Mouse (Mus musculus): ENCODE data around the gene Ugdh. TPM values are rescaled to one million over a fixed set of nuclear protein-coding genes. Genes with fewer than 3 reads are reported as not detected.

Gene Ugdh
- polyA plus RNA-seq, 1 experiment from 2014 or later = 40.2 TPM

DNA sequence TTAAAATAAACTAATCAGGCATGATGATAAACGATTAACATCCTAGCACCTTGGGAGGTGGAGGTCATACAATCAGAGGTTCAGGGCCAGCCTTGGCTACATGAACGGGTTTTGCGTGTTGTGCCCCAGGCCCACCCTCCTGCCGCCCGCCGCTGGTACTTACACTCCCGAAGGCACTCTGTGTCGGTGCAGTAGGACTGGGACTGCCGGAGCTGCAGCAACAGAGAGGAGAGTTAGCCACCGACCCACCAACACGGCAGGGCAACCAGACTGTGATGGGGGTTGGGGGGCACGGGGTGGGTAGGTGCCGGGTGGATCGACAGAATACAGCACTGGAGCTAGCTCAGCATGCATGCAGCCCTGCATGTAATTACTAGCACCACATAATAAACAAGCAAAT lies 24.6 kb upstream of the Ugdh start:
- Histone ChIP-seq H3K9me3 (ENCODE audit: control insufficient read depth, low read length) (no peaks in the 10 kb centered on the region), H3K27ac (no peak overlapping the region), H3K4me1 (replicated peaks; ENCODE audit: control insufficient read depth, insufficient read depth, low read length) (no peaks in the 10 kb centered on the region), H3K4me3 (replicated peaks; ENCODE audit: low read length) (no peak overlapping the region), H3K9ac (no peak overlapping the region), H3K27me3 (ENCODE audit: control insufficient read depth, insufficient read depth, low read length) (no peaks in the 10 kb centered on the region), H3K36me3 (replicated peaks; ENCODE audit: control insufficient read depth, insufficient read depth) (peaks cover 23% of the 10 kb centered on the region), H3K4me2 (replicated peaks) (no peak overlapping the region)
- ATAC-seq (ENCODE audit: low FRiP score) (no peak), DNase-seq (ENCODE audit: low spot score) (no peak)
- WGBS = 89% methylated on average over 14 of the region's 14 CpGs

GRCm38 (mm10) chr5:65459454-65459853 lies 23.7 kb upstream of the Ugdh start:
- Histone ChIP-seq H3K27me3 (ENCODE audit: control insufficient read depth, insufficient read depth, low read length) (no peaks in the 10 kb centered on the region), H3K4me1 (replicated peaks; ENCODE audit: control insufficient read depth, insufficient read depth, low read length) (no peaks in the 10 kb centered on the region), H3K4me3 (replicated peaks; ENCODE audit: low read length) (no peak overlapping the region), H3K9ac (no peak overlapping the region), H3K9me3 (ENCODE audit: control insufficient read depth, low read length) (no peaks in the 10 kb centered on the region), H3K36me3 (replicated peaks; ENCODE audit: control insufficient read depth, insufficient read depth) (peaks cover 25% of the 10 kb centered on the region), H3K4me2 (replicated peaks) (no peak overlapping the region), H3K27ac (no peak overlapping the region)
- 91% methylated on average over 3 of the region's 3 CpGs for WGBS
- DNase-seq (ENCODE audit: low spot score) (no peak), ATAC-seq (ENCODE audit: low FRiP score) (no peak)

DNA sequence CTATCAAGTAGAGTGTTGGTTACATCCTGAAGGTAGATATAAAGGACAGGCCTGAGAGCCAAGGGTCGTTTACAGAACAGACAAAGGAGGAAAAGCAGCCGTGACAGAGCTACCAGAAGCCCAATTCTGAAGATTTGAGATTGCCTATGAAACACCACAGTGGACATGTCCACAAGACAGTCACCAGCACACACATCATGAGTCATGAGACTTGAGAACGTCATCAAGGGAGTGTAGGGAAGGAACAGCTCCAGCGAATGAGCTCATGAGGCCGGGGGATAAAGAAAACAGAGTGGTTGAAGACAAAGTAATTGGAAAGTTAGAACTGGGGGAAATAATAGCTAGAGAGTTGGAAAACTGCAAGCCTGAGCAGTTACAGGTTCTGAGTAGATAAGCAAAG lies 22.1 kb upstream of the Ugdh start:
- ATAC-seq (ENCODE audit: low FRiP score) (no peak), DNase-seq (ENCODE audit: low spot score) (no peak)
- no peak overlapping the region for H3K4me3 ChIP-seq (replicated peaks; ENCODE audit: low read length)
- no peak overlapping the region for H3K9ac ChIP-seq
- H3K9me3 ChIP-seq (ENCODE audit: control insufficient read depth, low read length) = no peaks in the 10 kb centered on the region
- peaks cover 27% of the 10 kb centered on the region for H3K36me3 ChIP-seq (replicated peaks; ENCODE audit: control insufficient read depth, insufficient read depth)
- H3K4me1 ChIP-seq (replicated peaks; ENCODE audit: control insufficient read depth, insufficient read depth, low read length) = no peaks in the 10 kb centered on the region
- H3K4me2 ChIP-seq (replicated peaks) = no peak overlapping the region
- 85% methylated on average over 5 of the region's 5 CpGs for WGBS
- no peak overlapping the region for H3K27ac ChIP-seq
- H3K27me3 ChIP-seq (ENCODE audit: control insufficient read depth, insufficient read depth, low read length) = no peaks in the 10 kb centered on the region

- no peak for ATAC-seq (ENCODE audit: low FRiP score)
- H3K4me3 ChIP-seq (replicated peaks; ENCODE audit: low read length) = no peak overlapping the region
- no peak overlapping the region for H3K27ac ChIP-seq
- DNase-seq (ENCODE audit: low spot score) = no peak
- no peaks in the 10 kb centered on the region for H3K9me3 ChIP-seq (ENCODE audit: control insufficient read depth, low read length)
- peaks cover 32% of the 10 kb centered on the region for H3K36me3 ChIP-seq (replicated peaks; ENCODE audit: control insufficient read depth, insufficient read depth)
- H3K4me1 ChIP-seq (replicated peaks; ENCODE audit: control insufficient read depth, insufficient read depth, low read length) = no peaks in the 10 kb centered on the region
- no peaks in the 10 kb centered on the region for H3K27me3 ChIP-seq (ENCODE audit: control insufficient read depth, insufficient read depth, low read length)
- no peak overlapping the region for H3K4me2 ChIP-seq (replicated peaks)
- WGBS = 75% methylated on average over 7 of the region's 7 CpGs
- H3K9ac ChIP-seq = no peak overlapping the region
Observed at GRCm38 (mm10) chr5:65457086-65457827, 21.5 kb upstream of the Ugdh start.

DNA sequence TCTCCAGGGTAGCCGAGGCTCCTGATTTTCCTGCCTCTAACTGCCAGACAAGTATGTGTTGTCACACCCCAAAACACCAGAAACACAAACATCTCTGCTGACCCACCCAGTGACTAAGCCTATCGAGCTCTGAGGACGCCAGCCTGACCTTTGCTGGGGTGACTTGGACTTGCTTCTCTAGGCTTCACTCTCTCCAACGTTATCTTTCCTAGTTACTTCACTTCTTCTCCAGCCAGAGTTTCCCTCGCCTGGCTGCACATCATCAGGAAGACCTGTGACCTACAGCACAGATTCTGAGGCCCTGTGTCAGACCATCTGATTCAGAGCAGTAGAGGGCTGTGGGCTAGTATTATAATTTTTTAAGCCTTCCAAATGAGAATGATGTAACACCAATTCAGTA lies 19.0 kb upstream of the Ugdh start:
- Histone ChIP-seq H3K27ac (no peak overlapping the region), H3K4me3 (replicated peaks; ENCODE audit: low read length) (no peak overlapping the region), H3K4me1 (replicated peaks; ENCODE audit: control insufficient read depth, insufficient read depth, low read length) (no peaks in the 10 kb centered on the region), H3K9me3 (ENCODE audit: control insufficient read depth, low read length) (no peaks in the 10 kb centered on the region), H3K9ac (no peak overlapping the region), H3K36me3 (replicated peaks; ENCODE audit: control insufficient read depth, insufficient read depth) (peaks cover 50% of the 10 kb centered on the region), H3K4me2 (replicated peaks) (no peak overlapping the region), H3K27me3 (ENCODE audit: control insufficient read depth, insufficient read depth, low read length) (no peaks in the 10 kb centered on the region)
- no peak for DNase-seq (ENCODE audit: low spot score)
- WGBS = 81% methylated on average over 5 of the region's 5 CpGs
- no peak for ATAC-seq (ENCODE audit: low FRiP score)

DNA sequence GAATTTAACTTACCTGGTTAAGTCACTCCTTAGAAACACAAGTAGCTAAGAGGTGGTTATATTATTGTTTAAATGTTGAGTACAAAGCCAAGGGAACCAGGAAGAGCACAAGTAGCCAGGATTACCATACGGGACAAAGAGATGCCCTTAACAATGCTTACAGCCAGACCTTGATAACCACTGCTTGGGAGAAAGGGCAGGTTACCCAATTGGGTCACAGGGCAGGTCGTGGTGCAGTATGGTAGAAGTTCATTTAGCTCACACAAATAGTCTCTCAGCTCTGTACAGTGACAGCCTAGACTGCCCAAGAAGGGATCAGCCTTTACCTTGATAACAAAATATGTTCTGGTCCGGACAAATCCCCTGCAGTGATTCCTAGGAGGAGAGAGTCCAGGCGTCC lies 13.2 kb upstream of the Ugdh start:
- H3K4me2 ChIP-seq (replicated peaks) = no peak overlapping the region
- no peaks in the 10 kb centered on the region for H3K9me3 ChIP-seq (ENCODE audit: control insufficient read depth, low read length)
- no peak overlapping the region for H3K27ac ChIP-seq
- H3K4me3 ChIP-seq (replicated peaks; ENCODE audit: low read length) = no peak overlapping the region
- no peak overlapping the region for H3K9ac ChIP-seq
- ATAC-seq (ENCODE audit: low FRiP score) (no peak), DNase-seq (ENCODE audit: low spot score) (no peak)
- H3K4me1 ChIP-seq (replicated peaks; ENCODE audit: control insufficient read depth, insufficient read depth, low read length) = no peaks in the 10 kb centered on the region
- 90% methylated on average over 4 of the region's 4 CpGs for WGBS
- no peaks in the 10 kb centered on the region for H3K27me3 ChIP-seq (ENCODE audit: control insufficient read depth, insufficient read depth, low read length)
- peaks cover 52% of the 10 kb centered on the region for H3K36me3 ChIP-seq (replicated peaks; ENCODE audit: control insufficient read depth, insufficient read depth)

GRCm38 (mm10) chr5:65447826-65448225 lies 12.1 kb upstream of the Ugdh start:
- Histone ChIP-seq H3K4me3 (replicated peaks; ENCODE audit: low read length) (no peak overlapping the region), H3K9ac (no peak overlapping the region), H3K27ac (no peak overlapping the region), H3K36me3 (replicated peaks; ENCODE audit: control insufficient read depth, insufficient read depth) (peaks cover 52% of the 10 kb centered on the region), H3K4me1 (replicated peaks; ENCODE audit: control insufficient read depth, insufficient read depth, low read length) (no peaks in the 10 kb centered on the region), H3K9me3 (ENCODE audit: control insufficient read depth, low read length) (no peaks in the 10 kb centered on the region), H3K4me2 (replicated peaks) (no peak overlapping the region), H3K27me3 (ENCODE audit: control insufficient read depth, insufficient read depth, low read length) (no peaks in the 10 kb centered on the region)
- no peak for ATAC-seq (ENCODE audit: low FRiP score)
- no peak for DNase-seq (ENCODE audit: low spot score)
- 86% methylated on average over 2 of the region's 2 CpGs for WGBS

DNA sequence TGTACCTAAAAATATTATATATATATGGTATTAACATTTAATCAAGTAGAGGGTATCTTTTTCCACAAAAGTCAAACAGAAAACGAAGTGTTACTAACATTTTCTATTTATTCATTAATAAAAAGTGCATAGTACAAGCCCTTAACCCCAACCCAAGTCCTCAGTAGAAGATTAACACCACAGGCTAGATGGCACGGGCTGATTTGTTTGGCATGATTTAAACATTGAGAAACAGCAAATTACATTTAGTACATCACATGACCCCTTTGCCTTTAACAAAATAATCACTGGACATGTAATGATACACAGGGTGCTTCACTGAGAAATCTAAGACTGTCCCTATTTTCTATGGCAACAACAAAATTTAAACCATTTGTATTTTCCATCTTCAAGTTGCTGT lies 11.0 kb upstream of the Ugdh start:
- H3K4me2 ChIP-seq (replicated peaks) = no peak overlapping the region
- no peak overlapping the region for H3K4me3 ChIP-seq (replicated peaks; ENCODE audit: low read length)
- DNase-seq (ENCODE audit: low spot score) = no peak
- WGBS = 87% methylated on average over 2 of the region's 2 CpGs
- peaks cover 45% of the 10 kb centered on the region for H3K36me3 ChIP-seq (replicated peaks; ENCODE audit: control insufficient read depth, insufficient read depth)
- no peaks in the 10 kb centered on the region for H3K9me3 ChIP-seq (ENCODE audit: control insufficient read depth, low read length)
- H3K4me1 ChIP-seq (replicated peaks; ENCODE audit: control insufficient read depth, insufficient read depth, low read length) = no peaks in the 10 kb centered on the region
- no peak overlapping the region for H3K9ac ChIP-seq
- no peaks in the 10 kb centered on the region for H3K27me3 ChIP-seq (ENCODE audit: control insufficient read depth, insufficient read depth, low read length)
- no peak for ATAC-seq (ENCODE audit: low FRiP score)
- H3K27ac ChIP-seq = no peak overlapping the region

DNA sequence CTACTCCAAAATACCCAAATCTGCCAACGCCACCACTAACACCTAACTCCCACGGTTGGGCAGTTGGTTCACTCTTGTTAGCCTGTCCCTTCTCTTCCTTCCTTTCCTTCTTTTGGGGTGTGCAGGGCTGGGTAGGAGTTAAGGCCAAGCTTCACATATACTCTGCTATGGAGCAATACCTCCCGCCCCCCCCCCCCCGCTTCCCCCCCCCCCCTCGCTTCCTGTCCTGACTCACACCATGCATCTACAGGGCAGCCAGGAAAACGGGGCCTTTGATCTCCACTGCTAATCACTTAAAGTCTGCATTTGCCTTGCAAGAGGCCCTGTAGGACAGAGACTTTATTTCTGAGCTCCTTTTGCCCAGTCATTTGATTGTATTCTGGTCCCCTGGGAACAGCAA lies 9.2 kb upstream of the Ugdh start:
- ATAC-seq (ENCODE audit: low FRiP score) (no peak), DNase-seq (ENCODE audit: low spot score) (no peak)
- Histone ChIP-seq H3K27me3 (ENCODE audit: control insufficient read depth, insufficient read depth, low read length) (no peaks in the 10 kb centered on the region), H3K4me2 (replicated peaks) (no peak overlapping the region), H3K36me3 (replicated peaks; ENCODE audit: control insufficient read depth, insufficient read depth) (peaks cover 32% of the 10 kb centered on the region), H3K27ac (no peak overlapping the region), H3K4me3 (replicated peaks; ENCODE audit: low read length) (no peak overlapping the region), H3K9ac (no peak overlapping the region), H3K9me3 (ENCODE audit: control insufficient read depth, low read length) (no peaks in the 10 kb centered on the region), H3K4me1 (replicated peaks; ENCODE audit: control insufficient read depth, insufficient read depth, low read length) (no peaks in the 10 kb centered on the region)
- 80% methylated on average over 3 of the region's 6 CpGs for WGBS

DNA sequence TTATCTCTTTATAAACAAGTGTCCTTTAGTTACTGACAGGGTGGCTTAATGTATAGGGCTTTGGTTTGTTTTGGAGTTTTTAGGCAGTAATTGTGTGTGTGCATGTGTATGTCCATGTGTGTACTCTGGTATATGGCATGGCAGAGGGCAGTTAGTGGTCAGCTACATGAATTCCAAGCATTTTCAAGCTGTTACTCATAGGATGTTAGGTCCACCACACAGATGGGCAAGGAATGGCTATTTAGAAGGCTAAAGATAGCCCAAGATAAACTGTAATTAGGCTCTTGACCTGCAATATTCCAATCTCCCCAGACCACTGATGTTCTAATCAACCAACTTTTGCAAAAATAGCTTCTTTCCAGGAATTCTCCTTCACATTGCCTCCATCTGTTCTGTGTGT lies 2.3 kb upstream of the Ugdh start:
- no peaks in the 10 kb centered on the region for H3K9me3 ChIP-seq (ENCODE audit: control insufficient read depth, low read length)
- no peak overlapping the region for H3K9ac ChIP-seq
- DNase-seq (ENCODE audit: low spot score) (no peak), ATAC-seq (ENCODE audit: low FRiP score) (no peak)
- no peak overlapping the region for H3K4me3 ChIP-seq (replicated peaks; ENCODE audit: low read length)
- H3K27ac ChIP-seq = no peak overlapping the region
- no peak overlapping the region for H3K4me2 ChIP-seq (replicated peaks)
- no peaks in the 10 kb centered on the region; the same call in 1 of the 2 replicates for H3K36me3 ChIP-seq (replicated peaks; ENCODE audit: control insufficient read depth, insufficient read depth)
- H3K4me1 ChIP-seq (replicated peaks; ENCODE audit: control insufficient read depth, insufficient read depth, low read length) = peaks cover 11% of the 10 kb centered on the region
- no peaks in the 10 kb centered on the region for H3K27me3 ChIP-seq (ENCODE audit: control insufficient read depth, insufficient read depth, low read length)

Measured in hindbrain, embryonic 14.5 days (tissue).